Mouse (Mus musculus): ENCODE data around the gene Wnt7b.

Gene Wnt7b

DNA sequence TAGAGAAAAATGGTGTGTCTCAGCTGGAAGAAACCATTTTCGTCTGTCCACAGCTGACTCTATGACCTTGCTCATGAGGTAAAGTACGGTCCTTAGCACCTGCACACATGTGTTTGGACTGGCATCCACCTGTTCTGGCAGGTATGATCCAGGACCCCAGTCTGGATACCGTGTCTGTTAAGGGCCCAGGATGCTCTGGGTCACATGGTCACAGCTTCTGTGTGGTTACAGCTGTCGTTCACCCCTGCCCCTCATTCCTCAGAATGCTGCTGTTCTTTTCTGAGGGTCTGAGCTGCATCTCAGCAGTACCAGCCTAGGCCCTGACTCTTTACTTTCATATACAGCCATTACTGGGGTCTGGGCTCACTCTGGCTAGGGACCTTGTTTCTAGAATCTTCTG, 18.9 kb upstream of the Wnt7b start:
- no peak for DNase-seq (ENCODE audit: low spot score)

DNA sequence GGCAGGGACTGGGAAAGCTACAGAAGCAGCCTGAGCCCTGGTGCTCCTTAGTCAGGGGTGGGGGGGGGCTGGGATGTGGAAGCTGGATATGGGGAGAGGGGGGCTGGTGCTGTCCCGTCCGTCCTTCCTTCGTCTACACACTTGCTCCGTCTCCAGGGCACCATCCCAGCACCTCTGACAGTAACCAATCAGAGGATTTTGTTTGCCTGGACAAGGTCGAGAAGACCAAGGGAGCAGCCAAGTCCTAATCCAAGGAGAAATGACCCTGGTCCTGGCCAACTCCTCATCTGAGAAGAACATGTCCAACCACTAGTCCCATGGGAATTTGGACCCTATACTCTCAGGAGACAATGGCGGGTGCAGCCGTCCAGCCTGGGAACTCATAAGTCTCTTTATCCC, 18.4 kb upstream of the Wnt7b start:
- no peak for DNase-seq (ENCODE audit: low spot score)

DNA sequence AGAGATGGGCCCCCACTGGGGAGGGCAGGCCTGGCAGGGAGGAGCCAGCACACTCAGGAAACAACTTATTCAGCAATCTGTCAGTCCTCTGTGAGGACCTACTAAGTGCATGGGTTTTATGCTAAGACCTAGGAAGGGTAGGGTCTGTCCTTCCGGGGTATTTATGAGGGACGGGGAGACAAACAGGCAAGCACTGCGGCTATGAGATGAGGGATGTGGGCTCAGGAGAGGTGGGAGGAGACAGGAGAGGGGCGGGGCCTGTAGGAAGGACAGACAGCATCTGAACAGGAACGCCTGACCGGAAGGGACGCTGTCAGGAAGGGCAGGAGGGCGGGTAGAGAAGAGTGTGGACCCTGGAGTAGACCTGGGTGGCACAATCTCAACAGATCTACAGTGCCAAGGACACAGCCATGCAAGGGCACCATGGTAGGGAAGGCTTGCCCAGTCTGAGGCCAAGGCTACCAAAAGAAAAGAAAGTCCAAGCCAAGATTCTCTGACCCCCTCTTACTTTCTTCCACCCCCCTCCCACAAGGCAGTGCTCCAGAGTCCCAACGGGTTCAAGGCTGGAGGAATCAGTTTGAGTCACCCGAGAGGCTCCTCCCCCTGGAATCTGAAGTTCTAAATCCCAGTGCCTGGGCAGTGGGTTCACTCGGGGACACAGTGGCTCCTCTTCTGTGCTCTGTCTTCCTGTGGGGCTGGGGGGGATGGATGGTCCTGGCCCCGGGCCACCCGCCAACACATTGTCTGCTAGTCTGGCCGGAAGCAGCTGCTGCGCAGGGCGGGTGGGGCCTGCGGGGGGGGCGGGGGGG, 17.8 kb upstream of the Wnt7b start:
- peak; percentile 91 for DNase-seq (ENCODE audit: low spot score)

DNA sequence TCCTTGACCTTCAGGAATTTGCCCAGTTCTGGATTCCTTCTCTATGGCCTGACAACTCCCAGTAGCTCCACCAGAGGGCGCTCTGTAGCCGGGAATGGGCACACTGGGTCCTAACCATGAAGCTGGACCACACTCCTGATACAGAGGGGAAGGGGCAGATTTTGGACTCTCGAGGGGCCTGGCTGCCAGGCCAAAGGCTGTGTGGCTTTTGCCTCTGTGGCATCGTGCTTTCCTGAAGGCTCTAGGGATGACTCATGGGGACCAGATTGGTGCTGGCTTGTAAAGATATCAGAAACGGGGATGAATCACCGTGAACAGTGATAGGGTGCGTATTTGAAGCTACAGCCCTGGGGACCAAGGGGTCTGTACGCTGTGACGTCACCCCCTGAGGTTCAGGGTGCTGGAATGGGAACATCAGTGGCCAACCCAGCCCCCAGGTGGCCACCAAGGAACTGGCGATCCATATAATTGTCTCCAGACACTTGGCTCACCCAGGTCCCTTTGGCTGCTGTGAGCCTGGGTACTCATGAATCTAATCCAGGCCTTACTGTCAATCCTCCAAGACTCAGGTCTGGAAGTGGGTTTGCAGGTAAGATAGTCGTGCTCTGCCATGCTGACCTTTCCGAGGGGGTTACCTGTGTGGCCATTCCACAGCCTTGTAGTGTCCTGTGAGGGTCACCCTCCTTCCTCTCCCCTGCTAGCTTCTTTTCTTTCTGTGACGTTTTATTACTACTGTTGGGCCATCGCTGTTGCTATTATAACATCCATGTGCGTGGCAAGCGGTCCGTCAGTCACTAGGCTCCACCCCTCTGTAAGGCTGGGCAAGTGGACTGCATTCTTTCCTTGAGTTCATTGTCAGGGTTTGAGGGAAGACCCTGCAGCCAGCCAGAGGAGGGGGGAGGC, 17.0 kb upstream of the Wnt7b start:
- DNase-seq (ENCODE audit: low spot score) = peak; percentile 77

DNA sequence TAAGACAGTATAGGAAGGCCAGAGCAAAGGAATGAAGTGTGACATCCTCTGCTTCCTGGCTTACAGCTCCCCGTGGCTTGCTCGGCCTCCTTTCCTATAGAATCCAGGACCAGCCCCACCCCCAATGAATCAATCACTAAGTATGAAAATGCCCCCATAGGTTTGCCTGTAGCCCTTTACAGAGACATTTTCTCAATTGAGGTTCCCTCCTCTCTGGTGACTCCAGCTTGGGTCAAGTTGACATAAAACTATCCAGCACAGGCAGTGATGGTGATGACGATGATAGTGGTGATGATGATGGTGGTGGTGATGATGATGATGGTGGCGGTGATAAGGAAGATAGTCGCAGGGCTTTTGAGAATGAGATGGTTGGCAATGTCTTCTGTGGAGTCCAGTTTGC, 16.2 kb upstream of the Wnt7b start:
- no peak for DNase-seq (ENCODE audit: low spot score)

DNA sequence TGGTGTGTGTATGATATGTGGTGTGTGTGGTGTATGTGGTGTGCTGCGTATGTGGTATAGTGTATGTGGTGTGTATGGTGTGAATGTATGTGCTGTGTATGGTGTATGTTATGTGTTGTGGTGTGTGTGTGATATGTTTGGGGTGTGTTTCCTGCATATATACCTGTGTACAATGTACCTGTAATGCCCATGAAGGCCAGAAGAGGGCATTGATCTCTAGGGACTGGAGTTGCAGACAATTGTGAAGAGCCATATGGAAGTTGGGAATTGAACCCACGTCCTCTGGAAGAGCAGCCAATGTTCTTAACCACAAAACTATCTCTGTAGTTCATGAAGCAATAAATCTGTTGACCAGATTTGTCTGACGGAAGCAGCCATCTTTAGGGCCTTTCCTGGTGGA, 15.1 kb upstream of the Wnt7b start:
- no peak for DNase-seq (ENCODE audit: low spot score)

DNA sequence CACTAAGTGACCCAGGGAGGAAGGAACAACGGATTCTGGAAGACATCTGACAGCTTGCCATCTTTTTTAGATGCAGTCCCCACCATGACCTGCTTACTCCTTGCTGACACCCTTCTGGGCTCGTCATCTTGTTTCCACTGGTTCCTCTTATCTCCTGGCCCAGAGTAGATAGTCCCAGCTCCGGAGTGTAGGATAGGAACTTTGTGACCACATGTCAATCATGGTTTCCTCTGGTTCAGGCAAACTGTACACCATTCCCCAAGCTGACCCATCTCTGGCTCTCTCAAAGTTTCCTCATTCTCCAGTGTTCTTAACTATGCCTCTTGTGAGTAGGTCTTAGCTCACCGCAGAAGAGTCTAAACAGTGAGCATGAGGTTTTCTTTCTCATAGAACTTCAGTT, 10.4 kb upstream of the Wnt7b start:
- no peak for DNase-seq (ENCODE audit: low spot score)

DNA sequence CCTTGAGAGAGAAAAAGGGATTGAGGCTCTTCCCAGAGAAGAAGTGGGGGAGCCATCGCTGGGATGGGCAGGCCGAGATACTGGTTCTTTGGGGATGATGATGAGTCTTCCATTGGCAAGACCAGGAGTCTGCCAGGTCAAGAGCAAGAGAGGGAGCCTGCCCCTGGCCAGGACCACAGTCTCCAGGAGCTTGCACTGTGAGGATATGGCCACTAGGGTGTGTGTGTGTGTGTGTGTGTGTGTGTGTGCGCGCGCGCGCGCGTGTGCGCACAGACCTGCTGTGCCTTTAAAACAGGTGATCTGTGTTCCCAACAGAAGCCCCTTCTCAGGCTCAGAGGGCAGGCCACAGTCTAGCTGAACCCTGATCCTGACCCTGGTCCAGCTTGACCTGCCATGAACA, 8.6 kb upstream of the Wnt7b start:
- no peak for DNase-seq (ENCODE audit: low spot score)

DNA sequence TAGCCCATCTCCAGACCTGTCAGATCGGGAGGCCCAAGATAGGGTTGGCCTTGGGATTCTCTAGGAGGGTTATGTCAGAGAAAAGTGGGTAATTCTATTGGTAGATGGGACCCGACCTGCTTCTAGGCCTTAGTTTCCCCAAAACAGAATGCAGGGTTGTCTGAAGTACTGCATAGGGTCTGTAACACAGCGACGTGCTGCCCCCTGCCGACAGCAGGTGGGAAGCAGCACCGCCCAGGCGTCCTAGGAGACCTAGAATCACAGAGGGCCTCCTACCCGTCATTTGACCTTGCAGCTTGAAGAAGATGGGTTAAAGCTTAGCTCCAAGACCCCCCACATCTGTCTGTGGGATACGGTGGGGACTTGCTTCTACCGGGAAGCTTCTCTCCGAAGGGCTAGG, 1.2 kb upstream of the Wnt7b start:
- peak; percentile 53 for DNase-seq (ENCODE audit: low spot score)

DNA sequence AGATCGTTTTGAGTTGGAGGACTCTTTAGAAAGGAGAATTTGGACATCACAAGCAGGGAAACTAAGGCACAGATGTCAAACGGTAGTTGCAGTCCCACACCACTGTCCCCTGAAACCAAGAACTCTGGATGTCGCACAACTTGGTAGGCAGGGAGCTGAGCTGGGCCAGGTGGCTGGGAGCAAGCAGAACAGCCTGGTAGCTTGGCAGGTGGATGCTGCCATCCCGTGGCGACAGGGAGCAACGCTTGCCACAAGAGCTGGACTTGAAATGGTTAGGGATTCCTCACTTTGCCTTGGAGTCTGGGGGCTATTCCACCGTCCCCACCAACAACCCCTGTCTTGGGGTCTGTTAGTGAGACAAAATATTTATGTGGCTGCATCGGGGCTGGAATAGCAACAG, 751 bp upstream of the Wnt7b start:
- peak; percentile 73 for DNase-seq (ENCODE audit: low spot score)

DNA sequence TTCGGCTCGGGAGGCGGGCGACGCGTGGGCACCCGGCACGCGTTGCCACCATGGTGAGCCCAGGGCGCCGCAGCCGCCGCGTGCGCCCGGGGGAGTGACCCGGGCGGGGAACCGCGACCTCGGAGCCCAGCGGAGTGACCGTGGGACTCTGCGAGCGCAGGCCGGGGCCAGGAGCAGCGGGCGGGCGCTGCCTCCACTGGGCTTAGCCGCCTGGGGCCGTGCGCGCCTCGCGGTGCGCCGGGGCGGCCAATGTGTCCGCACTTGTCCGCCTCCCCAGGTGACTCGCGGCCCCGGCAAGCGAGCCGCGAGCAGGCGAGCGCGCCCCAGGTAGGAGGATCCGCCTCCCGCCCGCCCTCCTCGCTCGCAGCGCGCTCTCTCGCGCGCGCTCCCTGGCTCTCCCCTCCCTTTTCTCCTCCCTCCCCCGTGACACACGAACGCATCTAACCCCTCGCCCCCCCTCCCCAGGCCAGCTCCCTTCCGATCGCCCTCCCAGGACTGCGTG, 659 bp downstream of the Wnt7b start:
- no peak for DNase-seq (ENCODE audit: low spot score)

DNA sequence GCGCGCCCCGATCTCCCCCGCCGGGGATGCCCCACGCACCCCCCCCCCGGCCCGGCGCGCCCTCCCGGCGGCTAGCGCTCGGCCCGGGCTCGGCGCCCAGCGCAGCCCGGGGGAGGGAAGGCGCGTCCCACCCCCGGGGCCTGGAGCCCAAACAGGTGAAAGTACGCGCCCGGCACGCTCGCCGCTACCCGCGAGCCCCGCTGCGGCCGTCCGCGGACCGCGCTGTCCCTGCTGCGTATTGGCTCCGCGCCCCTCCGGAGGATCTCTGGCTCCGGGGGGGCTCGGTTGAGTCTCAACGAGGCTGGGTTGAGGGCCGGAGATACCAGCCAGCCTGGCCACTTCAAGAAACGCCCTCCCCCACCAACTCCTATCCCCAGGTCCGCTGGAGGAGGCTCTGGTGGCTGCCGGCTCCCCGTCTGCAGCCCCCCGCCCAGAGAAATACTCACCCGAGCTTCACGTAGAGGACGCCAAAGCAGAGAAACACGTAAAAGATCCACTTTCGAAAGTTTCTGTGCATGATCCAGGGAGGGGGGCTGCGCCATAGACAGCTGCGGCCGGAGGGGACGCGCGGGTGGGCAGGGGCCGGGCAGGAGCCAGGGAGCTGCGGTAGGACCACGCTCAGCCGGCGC, 1.2 kb downstream of the Wnt7b start:
- no peak for DNase-seq (ENCODE audit: low spot score)

DNA sequence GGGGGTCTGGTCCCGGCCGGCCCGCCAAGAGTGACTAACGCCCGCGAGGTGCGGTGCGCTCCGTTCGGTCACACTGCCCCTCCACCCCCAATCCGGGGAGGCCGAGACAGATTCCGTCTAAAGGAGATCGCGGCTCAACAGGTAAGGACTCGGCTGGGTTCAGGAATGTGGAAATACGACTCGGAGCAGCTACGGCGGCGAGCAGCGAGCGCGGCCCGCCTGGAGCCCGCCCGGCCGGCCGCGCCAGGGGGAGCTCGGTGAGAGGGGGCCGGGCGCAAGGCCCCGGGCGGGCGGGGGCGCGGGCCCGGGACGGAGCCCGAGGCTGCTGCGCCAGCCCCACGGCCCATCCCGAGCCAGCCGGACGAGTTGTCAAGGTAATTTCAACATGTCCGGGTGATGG, 1.8 kb downstream of the Wnt7b start:
- no peak for DNase-seq (ENCODE audit: low spot score)

DNA sequence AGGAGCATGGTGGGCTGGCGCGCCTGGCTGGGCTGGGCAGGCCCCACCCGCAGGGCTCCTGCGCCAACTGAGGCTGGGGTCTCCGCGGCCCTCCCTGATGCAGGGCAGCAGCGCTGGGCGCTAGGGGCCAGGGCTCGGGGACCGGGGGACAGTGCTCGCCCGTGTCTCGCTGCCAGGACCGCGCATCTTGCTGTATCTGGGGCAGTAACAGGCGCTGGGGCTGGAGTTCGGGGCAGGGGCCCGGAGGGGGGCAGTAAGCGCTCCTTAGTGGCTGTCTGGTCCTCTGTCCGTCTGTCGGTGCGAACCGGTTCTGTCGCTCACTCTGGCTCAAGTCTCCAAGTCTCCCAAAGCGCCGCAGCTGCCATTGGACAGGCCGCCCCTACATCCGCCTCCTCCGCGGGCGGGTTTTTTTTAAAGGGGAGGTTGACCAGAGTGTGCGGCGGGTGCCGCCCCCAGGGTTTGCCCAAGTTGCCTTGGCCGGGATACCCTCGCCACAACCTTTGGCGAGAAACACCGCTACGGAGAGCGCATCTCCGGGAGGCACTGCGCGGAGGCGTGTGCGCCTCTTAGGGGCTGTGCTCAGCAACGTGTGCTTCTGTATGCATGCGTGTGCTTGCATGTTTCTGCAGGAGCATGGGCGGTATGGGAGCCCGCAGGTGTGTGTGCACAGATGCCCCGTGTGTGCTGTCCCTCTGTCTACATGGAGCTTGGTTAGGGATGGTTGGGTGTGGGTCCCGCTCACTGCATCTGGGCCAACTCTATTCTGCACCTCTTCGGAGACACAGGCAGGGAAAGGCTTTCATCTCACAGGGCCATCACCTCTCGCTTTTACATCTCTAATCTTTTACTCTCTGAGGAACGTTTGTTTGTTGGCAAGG, 4.5 kb downstream of the Wnt7b start:
- DNase-seq (ENCODE audit: low spot score) = no peak

DNA sequence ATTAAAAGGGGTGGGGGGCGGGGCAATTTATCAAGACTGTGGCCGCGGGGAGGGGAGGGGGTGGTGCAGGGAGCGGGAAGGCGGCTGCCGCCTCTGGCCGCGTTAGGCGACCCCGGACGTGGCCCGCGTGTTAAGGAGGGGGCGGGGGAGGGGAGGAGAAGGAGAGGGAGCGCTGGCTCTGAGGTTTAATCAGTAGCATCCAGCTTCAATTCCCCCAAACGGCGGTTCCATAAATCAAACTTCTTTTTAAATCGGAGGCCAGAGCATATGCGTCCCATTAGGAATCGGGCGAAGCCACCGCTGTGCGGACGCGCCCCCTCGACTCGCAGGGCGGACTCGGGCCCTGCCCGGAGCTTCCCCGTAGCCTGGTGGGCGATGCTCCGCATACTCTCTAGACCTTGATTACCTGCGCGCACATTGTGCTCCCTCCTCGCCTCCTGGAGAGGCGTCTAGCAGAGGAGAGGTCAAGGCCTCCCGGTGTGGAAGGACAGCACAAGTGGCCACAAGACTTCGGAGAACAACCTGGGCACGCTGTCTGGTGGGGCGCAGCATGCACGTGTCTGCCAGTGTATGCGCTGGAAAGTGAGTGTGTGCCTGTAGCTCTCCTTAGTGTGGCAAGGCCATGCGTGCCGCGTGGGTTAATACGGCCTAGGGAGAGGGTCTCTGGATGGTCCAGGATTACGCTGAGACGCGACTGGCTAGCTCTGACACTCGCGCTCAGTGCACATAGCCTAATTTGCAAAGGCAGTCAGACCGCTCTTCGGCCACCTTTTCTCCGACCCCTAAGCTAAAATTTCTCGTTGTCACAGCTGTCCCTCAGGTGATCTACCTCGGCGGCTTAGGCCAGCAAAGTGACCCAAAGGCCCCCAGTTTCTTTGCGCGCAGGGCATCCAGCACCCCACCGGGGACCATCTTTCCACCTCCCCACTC, 5.5 kb downstream of the Wnt7b start:
- no peak for DNase-seq (ENCODE audit: low spot score)

DNA sequence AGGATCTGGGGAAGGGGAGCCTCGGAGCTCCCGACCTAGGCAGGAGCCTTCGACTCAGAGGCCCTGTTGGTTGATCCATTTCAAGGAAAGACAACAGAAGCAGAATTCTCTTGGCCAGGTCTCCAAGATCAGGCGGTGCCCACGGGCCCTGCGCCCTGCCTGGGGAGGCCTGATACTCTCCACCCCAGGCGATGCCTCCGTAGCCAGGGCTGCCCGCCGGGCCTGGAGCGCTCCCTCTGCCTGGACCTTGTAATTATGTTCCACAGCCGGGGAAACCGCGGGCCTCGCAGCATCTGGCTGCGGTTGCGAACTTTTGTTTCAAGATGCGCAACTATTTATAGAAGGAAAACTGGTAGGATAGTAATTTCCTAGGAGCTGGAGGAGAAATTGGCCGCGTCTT, 6.2 kb downstream of the Wnt7b start:
- no peak for DNase-seq (ENCODE audit: low spot score)

DNA sequence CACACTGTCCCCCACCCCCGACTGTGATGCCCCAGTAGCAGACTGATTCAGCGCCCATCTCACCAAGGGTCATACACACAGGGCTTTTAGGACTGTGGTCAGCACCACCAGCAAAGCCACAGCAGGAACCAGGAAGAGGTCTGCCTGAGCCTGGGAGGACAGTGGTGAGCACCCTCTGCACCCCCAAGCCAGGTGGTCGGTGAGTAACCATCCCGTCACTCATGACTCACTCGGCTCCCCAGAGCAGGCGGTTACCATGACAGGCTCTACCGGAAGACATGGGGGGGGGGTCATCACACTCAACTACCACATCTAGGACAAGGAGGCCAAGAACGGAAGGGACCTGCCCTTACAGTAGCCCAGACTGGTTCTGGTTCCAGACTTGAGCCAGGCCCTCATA, 7.7 kb downstream of the Wnt7b start:
- no peak for DNase-seq (ENCODE audit: low spot score)

DNA sequence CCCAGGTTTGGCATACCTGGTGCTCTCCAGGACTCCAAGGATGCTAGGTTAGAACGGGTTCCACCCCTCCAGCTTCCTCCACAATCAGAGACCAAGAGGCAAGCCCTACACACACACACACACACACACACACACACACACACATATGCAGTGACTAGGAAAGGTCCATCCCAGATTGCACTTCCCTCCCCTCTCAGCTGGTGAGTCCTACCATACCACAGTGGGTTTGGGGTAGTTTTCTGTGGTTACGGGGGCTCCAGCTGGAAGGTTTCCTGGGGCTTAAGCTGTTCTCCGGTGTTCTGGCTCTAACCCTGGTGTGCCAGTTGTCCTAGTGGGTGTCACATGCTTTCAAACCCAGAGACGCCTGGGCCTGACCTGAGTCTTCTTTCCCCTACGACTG, 8.2 kb downstream of the Wnt7b start:
- DNase-seq (ENCODE audit: low spot score) = no peak

DNA sequence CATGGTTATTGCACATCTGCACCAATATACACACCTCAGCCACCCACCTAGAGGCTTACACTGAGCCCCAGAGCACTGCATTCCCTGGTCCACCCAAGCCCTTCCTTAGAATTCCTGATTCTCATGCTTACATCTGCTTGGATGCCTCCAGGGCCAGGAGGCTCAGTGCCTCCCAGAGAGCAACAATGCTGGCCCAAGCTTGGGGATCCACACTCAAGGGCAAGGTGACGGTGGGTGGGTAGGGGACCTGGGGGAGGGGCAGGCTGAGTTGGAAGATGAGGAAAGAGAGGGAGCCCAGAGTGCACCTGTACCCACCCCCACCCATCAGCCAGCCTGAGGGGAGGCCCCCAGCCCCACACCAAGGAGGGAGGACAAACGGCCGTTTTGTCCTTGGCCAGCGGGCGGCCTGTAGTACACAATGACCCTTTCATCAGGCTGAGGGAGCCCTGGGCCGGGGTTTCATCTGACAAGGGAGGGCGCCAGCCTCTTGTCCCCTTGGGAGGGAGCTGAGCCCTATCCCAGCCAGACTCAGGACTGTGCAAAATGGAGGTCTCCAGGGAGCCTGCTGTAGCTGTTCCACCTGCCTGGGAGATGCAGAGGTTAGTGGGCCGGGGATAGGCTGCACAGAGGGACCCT, 9.5 kb downstream of the Wnt7b start:
- DNase-seq (ENCODE audit: low spot score) = no peak

Data from lung, postnatal 25 days (tissue).